Mouse (Mus musculus) c-Kit-positive CD71-positive TER-119-negative erythroid progenitor cells, embryonic 14.5 days (primary cell): ENCODE results near the gene Yes1.
"Not testable (repeated sequence)": the region's sequence is repeated elsewhere in the genome, so short reads cannot be mapped to it uniquely, and the experiment has no call there.

ENCODE experiments used
- DNase-seq: peaks from one replicate; pipeline ENCODE4 v3.0.0-alpha.2; 2013; ENCODE audit warnings: low read depth

The Yes1 gene

DNA sequence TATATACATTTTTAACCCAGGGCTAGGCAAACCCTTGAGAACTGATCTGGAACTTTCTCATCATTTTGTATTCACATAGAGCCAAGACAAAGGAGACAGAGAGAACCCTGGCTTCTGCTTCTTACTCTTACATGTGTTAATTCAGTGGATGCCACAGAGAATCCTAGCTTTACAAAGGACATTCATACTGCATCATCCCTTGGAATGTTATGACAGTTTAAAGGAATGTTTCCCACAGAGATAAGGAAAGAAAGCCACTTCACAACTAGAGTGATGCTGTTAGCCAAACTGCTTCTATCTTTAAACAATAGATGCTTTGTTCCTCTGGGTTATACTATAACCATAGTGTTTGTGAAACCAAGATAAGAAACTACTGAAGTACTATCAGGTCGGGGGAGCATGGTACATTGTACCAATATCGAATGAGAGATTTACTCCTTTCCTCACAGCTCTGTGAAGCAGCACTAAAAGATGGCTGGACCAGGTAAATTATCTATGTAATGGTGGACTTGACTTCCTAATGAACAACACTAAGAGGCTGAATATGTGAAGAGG, 95.3 kb downstream of the Yes1 start:
- no peak for DNase-seq

DNA sequence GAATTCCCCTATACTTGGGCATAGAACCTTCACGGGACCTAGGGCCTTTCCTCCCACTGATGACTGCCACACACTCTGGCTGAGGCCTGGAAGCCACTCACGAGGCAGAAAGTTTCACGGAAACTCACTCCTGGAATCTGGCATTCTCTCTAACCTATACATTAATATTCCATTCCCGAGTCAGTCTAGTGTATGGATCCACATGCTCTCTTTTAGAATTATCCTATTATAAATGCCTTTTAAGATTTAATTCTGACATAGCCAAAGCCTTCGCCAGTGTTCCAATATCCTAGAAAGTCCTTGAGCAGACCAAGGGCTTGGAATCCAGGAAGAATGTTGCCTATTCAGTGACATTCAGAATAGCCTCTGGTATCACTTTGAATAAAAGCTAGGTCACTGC, 100.5 kb downstream of the Yes1 start:
- DNase-seq = no peak

DNA sequence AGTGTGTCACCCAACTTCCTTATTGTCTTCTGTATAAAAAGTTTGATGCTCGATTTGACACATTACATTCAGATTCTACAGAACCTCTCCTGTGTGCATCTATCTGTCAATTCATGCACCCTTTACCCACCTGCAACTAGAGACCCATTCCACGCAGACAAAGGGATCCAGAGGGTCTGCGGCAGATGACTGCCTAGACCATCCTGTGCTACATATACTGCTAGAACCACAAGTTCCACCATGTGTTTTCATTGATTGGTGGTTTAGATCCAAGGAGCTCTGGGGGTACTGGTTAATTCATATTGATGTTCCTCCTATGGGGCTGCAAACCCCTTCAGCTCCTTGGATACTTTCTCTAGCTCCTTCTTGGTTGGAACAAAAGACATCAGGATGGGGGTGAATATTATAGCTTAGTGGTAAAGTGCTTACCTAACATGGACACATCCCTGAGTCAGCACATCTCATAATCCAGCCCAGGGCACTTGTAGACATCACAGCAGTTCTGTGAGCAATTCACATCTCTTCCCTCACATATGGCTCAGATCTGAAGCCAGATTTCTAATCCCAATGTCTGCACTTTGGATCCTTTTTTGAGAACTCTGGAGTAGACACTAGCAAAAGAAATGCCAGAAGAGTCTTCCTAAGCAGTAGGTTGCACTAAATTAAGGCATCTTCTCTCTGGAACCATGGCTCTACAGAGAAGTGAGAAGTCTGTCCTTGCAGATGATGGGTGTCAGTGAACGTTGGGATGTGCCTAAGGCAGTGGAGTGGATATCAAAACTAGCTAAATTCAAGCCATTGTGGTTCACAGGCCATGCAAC, 101.5 kb downstream of the Yes1 start:
- no peak for DNase-seq

DNA sequence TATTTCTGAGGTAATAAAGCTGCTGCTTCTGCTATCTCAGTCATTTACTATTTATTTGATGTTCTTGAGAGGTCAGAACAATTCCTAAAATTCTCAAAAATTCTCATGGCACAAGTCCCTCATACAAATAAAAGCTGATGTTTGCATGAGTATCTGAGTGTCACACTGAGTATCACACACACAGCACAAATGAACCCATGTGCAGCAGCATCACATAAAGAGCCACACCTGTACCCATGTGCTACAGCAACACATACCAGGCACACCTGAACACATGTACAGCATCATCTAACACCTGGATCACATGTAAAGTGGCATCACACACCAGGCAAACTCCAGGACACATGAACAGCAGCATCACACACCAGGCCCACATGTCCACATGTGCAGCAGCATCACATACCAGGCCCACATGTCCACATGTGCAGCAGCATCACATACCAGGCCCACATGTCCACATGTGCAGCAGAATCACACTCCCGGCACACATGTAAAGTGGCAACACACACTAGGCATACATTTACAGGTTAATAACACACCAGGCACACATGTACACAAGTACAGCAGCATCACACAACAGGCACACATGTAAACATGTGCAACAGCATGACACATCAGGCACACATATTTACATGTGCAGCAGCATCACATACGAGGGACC, 102.2 kb downstream of the Yes1 start:
- no peak for DNase-seq

DNA sequence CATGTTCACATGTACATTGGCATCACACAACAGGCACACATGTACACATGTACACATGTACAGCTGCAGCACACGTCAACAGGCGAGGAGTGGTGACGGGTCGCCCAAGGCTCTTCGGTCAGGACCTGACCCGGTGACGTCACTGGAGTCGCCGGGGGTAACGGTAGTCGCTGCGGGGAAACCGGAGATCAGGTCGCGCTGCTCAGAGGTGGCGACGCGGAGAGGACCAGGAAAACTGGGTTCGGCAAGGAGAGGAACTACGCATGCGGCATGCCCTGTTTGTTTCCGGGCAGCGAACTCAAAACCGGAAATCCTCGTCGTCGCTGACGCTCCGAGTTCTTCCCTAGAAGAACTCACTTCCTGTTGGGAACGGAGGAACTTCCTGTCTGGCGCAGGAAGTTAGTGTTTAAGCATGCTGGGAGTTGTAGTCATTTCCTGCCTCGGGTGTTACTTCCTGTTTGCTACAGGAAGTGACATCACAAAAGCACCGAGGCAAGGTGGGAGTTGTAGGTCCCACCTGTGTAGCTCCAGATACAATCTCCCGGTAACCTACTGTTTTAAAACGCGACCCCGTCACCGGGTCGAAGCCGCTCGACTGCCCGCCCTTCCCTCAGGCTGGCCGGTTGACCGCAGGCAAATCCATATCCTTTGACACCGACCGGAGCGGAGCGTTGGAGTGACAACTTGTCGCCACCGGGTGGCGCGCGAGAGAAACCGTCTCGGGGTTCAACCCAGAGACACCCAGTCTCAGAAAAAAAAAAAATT, 102.9 kb downstream of the Yes1 start:
- peak; percentile 90 for DNase-seq

DNA sequence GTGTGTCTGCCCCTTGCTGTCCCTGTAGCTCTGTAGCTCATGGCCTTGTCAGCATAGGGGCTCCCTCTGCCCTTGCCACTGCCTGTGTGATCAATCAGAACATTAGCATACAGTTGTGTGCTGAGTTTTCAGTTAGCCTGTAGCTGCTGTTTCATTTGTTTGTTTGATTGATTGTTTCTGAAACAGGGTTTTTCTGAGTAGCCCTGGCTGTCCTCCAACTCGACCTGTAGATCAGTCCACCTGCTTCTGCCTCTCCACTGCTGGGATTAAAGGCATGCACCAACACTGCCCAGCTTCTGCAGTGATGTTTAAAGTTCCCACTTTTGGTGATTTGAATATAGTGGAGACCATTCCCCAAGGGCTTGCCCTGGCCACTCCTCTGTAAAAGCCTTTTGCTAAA, 106.8 kb downstream of the Yes1 start:
- no peak for DNase-seq

DNA sequence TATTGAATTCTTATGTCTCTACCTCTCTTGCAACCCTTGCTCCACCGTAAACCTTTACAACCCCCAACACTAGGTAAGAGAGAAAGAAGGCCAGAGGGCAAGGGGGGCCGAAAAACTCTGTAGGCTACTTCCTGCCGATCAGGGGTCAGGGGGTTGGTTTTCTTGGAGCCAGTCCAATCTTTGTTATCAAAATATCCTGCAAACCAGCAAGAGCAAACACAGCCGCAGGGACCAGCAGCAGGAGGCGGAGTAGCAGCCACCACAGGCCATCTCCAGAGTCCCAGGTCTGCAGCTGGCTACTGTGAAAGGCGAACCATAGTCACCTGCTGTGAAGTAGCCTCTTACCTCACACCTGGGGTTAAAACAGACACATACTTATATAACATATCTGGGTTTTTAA, 107.9 kb downstream of the Yes1 start:
- no peak for DNase-seq

DNA sequence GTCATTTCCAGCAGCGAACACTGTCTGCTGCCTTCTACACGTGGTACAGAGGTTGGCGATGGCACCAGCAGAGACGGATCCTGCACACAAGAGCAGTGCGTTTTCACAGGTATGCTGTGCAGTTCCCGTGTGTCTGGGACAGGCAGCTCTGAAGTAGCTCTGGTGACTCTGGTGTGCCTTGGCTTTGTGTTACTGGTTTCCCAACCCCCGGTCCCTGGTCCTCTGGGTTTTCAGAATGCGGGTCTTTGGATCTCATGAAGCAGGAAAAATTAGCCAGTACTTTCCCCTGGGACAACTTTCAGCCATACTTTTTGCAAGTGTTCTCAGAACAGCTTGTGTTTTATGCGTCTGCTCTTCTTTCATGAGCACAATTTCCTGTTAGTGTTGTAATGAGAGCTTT, 109.4 kb downstream of the Yes1 start:
- DNase-seq = no peak

DNA sequence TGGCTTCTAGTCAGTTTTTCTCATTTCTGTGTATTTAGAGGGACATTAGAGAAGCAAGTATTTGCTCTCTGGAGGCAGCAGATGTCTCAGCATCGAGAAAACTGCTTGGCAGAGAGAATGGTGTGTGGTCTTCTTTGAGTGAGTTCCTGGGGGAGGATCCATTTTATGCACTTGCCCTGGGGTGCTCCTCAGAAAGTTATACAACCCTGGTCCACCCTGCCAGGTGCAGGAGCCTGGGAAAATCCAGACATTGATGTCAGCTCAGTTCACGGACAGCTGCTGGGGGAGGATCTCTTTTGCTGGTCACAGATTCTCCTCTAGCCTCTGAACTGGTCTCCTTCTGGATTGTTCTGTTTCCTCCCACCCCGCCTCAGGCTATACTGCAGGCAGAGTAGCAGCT, 110.3 kb downstream of the Yes1 start:
- no peak for DNase-seq

DNA sequence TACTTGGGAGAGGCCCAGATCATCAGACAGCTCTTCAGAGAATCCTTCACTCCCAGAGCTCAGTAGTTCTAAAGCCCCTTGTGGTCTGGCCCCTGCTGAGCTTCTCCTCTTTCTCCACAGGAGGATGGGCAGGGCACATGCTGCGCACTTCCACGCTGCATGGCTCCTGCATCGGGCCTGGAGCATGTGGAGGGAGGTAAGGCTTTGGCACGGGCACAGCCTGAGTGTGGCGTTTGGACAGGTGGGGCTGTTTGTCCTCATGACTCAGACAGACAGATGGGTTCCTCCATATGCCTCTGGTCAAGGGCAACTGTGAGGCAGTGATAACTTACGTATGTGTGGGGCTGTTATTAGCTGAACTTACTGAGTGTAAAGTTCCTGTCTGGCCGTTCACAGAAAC, 111.3 kb downstream of the Yes1 start:
- DNase-seq = no peak

DNA sequence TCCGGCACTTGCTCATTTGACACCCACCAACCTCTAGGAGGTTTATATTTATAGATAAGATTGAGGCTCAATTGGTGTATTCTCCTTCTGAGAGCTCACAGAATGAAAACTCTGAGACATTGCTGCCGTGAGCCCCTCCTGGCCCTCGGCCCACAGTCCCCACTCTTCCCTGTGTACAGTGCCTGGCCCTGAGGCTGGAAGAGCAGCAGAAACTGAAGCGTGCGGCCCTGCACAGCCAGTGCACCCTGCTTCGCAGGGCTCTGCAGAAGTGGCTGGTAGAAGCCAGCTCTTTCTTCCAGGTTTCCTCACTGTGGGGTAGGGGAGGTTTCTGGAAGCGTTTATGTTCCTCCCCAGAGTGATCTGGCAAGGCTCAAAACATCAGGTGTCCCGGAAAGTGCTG, 111.7 kb downstream of the Yes1 start:
- not testable (repeated sequence) for DNase-seq

DNA sequence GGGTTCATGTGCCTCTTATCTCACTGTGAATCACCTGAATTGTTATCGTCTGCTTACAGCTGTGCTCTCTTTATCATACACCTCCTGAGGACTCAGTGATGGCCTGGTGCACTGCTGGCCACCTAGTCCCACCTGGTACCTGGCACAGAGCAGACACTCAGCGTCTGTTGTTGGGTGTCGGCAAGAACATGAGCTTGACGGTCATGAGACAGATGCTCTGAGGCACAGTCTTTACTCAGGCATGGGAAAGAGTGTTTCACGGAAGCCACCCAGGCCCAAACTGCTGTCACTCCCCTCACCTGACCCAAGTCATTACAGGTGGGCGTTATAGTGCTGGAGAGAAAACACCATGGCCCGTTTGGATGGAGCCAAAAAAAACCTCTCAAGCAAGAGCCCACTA, 113.0 kb downstream of the Yes1 start:
- no peak for DNase-seq

DNA sequence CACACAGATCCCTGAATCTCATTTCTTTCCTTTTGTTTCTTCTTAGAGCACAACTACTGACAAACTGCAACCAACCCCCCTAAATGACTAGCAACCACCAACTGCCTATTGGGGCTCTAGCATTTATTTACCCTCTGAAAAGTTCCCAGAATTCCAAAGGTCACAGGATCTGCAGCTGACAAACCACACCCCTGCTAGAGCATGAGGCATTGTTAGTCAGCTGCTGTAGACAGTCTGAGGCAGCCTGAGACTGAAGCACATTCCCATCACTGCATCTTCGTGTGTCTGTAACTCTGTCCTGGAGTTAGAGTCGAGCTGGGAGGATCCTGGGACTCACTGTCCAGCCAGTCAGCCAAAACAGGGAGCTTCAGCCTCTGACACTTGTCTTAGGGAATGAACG, 114.4 kb downstream of the Yes1 start:
- DNase-seq = not testable (repeated sequence)

DNA sequence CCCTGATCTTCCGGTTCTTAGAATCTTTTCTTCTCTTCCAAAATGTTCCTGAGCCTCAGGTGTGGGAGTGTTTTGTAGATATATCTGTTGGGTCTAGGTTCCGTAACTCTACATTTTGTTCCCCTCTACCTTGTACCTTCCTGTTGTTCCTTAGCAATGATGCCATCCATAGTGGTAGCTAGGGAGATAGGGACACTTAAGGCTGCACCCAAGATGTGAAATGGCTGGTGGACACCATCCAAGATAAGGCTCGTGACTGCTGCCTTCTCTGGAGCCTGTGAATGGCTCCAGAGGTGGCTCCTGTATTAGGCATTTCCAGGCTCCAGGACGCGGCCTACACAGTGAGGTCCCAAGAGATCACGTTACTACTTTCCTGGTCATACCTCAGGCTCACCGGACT, 117.3 kb downstream of the Yes1 start:
- no peak for DNase-seq

DNA sequence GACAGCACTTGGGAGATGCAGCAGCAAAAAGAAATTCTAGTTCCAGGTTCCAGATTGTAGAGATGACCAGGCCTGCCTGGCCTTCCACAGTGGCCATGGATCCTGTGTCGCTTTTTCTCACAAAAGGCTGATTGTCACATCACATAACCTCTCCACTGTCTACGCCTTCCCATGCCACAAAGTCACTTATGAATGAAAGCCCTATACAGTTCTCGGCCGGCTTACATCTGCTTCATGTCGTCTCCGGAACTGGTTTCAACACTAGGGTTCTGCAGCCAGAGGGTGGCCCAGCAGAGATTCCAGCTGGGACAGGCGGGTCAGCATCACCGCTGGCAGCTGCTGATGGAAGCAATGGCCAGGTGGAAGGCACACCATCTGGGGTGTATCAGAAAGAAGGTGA, 117.9 kb downstream of the Yes1 start:
- no peak for DNase-seq

DNA sequence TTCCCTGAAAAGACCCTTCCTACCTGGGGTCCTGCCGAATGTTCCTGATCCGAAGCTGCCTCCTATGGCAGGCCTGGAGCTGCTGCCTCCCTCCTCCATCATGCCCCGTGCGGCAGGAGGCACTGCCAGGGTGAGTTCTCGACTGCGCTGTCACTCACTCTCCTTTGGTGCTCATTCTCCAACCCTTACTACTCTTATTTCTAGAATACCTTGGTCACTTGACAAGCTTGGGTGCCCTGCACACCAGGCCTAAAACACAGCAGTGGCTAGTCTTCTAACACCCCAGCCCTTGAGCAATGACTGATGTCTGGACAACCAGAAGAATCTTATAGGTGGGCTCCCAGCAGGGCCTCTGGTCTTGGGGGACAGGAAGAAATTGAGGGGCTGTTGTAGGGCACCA, 122.9 kb downstream of the Yes1 start:
- DNase-seq = not testable (repeated sequence)

DNA sequence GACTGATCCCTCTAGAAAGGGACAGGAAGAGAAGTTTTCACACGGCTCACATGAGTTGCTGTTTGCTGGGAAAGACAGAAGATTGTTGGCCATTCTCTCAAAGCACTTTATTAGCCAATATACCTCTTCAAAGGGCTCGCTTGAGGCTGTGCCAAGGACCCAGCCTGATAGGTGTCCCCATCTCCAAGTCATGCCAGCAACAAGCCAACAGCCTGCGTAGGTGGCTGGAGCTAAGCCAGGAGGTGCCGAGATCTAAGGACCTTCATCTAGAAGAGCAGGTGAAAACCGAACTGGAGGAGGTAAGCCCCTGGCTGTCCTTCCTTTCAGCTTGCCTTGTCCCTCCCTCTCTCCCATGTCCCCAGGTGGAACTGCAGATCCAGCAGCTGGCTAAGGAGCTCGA, 124.8 kb downstream of the Yes1 start:
- DNase-seq = no peak
